Mouse (Mus musculus): ENCODE data around the gene Prcp. TPM values are rescaled to one million over a fixed set of nuclear protein-coding genes. Genes with fewer than 3 reads are reported as not detected.
"Not testable (repeated sequence)": the region's sequence is repeated elsewhere in the genome, so short reads cannot be mapped to it uniquely, and the experiment has no call there.

The Prcp gene
- polyA plus RNA-seq, 1 experiment from 2014 or later = 22.3 TPM

- Histone ChIP-seq H3K27ac (no peak overlapping the region), H3K9me3 (no peaks in the 10 kb centered on the region), H3K4me2 (replicated peaks) (no peak overlapping the region), H3K36me3 (no peaks in the 10 kb centered on the region), H3K9ac (no peak overlapping the region), H3K4me1 (replicated peaks) (no peaks in the 10 kb centered on the region), H3K4me3 (replicated peaks) (no peak overlapping the region), H3K27me3 (replicated peaks) (no peaks in the 10 kb centered on the region)
- no peak for ATAC-seq
- WGBS = 75% methylated on average over 5 of the region's 5 CpGs
These were observed 21.8 kb downstream of the Prcp start for GRCm38 (mm10) chr7:92896036-92896435.

- Histone ChIP-seq H3K36me3 (no peaks in the 10 kb centered on the region), H3K4me1 (replicated peaks) (no peaks in the 10 kb centered on the region), H3K27me3 (replicated peaks) (no peaks in the 10 kb centered on the region), H3K27ac (no peak overlapping the region), H3K4me2 (replicated peaks) (no peak overlapping the region), H3K9me3 (no peaks in the 10 kb centered on the region), H3K9ac (no peak overlapping the region), H3K4me3 (replicated peaks) (no peak overlapping the region)
- 45% methylated on average over 2 of the region's 2 CpGs for WGBS
- ATAC-seq = peak; percentile 82
These were observed 22.8 kb downstream of the Prcp start for GRCm38 (mm10) chr7:92897021-92897420.

GRCm38 (mm10) chr7:92903360-92904038 lies 29.2 kb downstream of the Prcp start:
- Histone ChIP-seq H3K27me3 (replicated peaks) (no peaks in the 10 kb centered on the region), H3K4me3 (replicated peaks) (no peak overlapping the region), H3K36me3 (no peaks in the 10 kb centered on the region), H3K4me1 (replicated peaks) (no peaks in the 10 kb centered on the region), H3K9ac (no peak overlapping the region), H3K9me3 (no peaks in the 10 kb centered on the region), H3K4me2 (replicated peaks) (no peak overlapping the region), H3K27ac (no peak overlapping the region)
- ATAC-seq = peak; percentile 96
- 53% methylated on average over 7 of the region's 7 CpGs for WGBS

- not testable (repeated sequence) for H3K36me3 ChIP-seq; H3K9ac ChIP-seq; H3K4me3 ChIP-seq (replicated peaks); ATAC-seq; H3K9me3 ChIP-seq; H3K4me1 ChIP-seq (replicated peaks); H3K4me2 ChIP-seq (replicated peaks); H3K27me3 ChIP-seq (replicated peaks); H3K27ac ChIP-seq
- WGBS = 51% methylated on average over 7 of the region's 7 CpGs
These were observed 30.0 kb downstream of the Prcp start for GRCm38 (mm10) chr7:92904285-92904684.

GRCm38 (mm10) chr7:92920172-92920856 lies 46.0 kb downstream of the Prcp start:
- H3K27ac ChIP-seq = no peak overlapping the region
- no peak for ATAC-seq
- no peak overlapping the region for H3K4me3 ChIP-seq (replicated peaks)
- no peak overlapping the region for H3K9ac ChIP-seq
- no peaks in the 10 kb centered on the region for H3K27me3 ChIP-seq (replicated peaks)
- no peaks in the 10 kb centered on the region for H3K9me3 ChIP-seq
- no peaks in the 10 kb centered on the region for H3K4me1 ChIP-seq (replicated peaks)
- no peak overlapping the region for H3K4me2 ChIP-seq (replicated peaks)
- 85% methylated on average over 6 of the region's 6 CpGs for WGBS
- no peaks in the 10 kb centered on the region for H3K36me3 ChIP-seq

GRCm38 (mm10) chr7:92920857-92921172 lies 46.5 kb downstream of the Prcp start:
- no peaks in the 10 kb centered on the region for H3K9me3 ChIP-seq

GRCm38 (mm10) chr7:92932792-92933191 lies 58.5 kb downstream of the Prcp start:
- no peak overlapping the region for H3K4me3 ChIP-seq (replicated peaks)
- 84% methylated on average over 8 of the region's 8 CpGs for WGBS
- ATAC-seq = no peak

More at GRCm38 (mm10) chr7:92920857-92921172, 46.5 kb downstream of the Prcp start:
- no peak overlapping the region for H3K4me3 ChIP-seq (replicated peaks)
- H3K27me3 ChIP-seq (replicated peaks) = no peaks in the 10 kb centered on the region
- no peak for ATAC-seq
- H3K4me1 ChIP-seq (replicated peaks) = no peaks in the 10 kb centered on the region
- H3K27ac ChIP-seq = no peak overlapping the region
- no peak overlapping the region for H3K9ac ChIP-seq
- no peaks in the 10 kb centered on the region for H3K36me3 ChIP-seq
- H3K4me2 ChIP-seq (replicated peaks) = no peak overlapping the region
- WGBS = 69% methylated on average over 2 of the region's 2 CpGs

GRCm38 (mm10) chr7:92933308-92933948 lies 59.2 kb downstream of the Prcp start:
- H3K4me3 ChIP-seq (replicated peaks); ATAC-seq: not testable (repeated sequence)

More at GRCm38 (mm10) chr7:92932792-92933191, 58.5 kb downstream of the Prcp start:
- Histone ChIP-seq H3K9me3 (no peaks in the 10 kb centered on the region), H3K36me3 (no peaks in the 10 kb centered on the region), H3K4me1 (replicated peaks) (no peaks in the 10 kb centered on the region), H3K9ac (no peak overlapping the region), H3K4me2 (replicated peaks) (no peak overlapping the region), H3K27me3 (replicated peaks) (no peaks in the 10 kb centered on the region), H3K27ac (no peak overlapping the region)

GRCm38 (mm10) chr7:92936747-92937146 lies 62.5 kb downstream of the Prcp start:
- ATAC-seq = no peak
- Histone ChIP-seq H3K27ac (no peak overlapping the region), H3K36me3 (no peaks in the 10 kb centered on the region), H3K9ac (no peak overlapping the region), H3K4me2 (replicated peaks) (no peak overlapping the region), H3K4me1 (replicated peaks) (no peaks in the 10 kb centered on the region), H3K27me3 (replicated peaks) (no peaks in the 10 kb centered on the region), H3K9me3 (no peaks in the 10 kb centered on the region), H3K4me3 (replicated peaks) (no peak overlapping the region)
- 51% methylated on average over 5 of the region's 5 CpGs for WGBS

More at GRCm38 (mm10) chr7:92933308-92933948, 59.2 kb downstream of the Prcp start:
- H3K27me3 ChIP-seq (replicated peaks); H3K4me2 ChIP-seq (replicated peaks); H3K9me3 ChIP-seq; H3K9ac ChIP-seq; H3K4me1 ChIP-seq (replicated peaks); H3K36me3 ChIP-seq; H3K27ac ChIP-seq: not testable (repeated sequence)
- WGBS = 61% methylated on average over 4 of the region's 4 CpGs

- H3K4me3 ChIP-seq (replicated peaks) = no peak overlapping the region
- no peak overlapping the region for H3K4me2 ChIP-seq (replicated peaks)
- H3K27ac ChIP-seq = no peak overlapping the region
- H3K9ac ChIP-seq = no peak overlapping the region; the same call in 1 of the 2 replicates
- ATAC-seq = no peak
- H3K36me3 ChIP-seq = no peaks in the 10 kb centered on the region
- no peaks in the 10 kb centered on the region for H3K27me3 ChIP-seq (replicated peaks)
- no peaks in the 10 kb centered on the region for H3K4me1 ChIP-seq (replicated peaks)
- WGBS = 25% methylated on average over 6 of the region's 6 CpGs
- H3K9me3 ChIP-seq = no peaks in the 10 kb centered on the region
These were observed 63.7 kb downstream of the Prcp start for GRCm38 (mm10) chr7:92937955-92938354.

GRCm38 (mm10) chr7:92939776-92940175 lies 65.5 kb downstream of the Prcp start:
- Histone ChIP-seq H3K27me3 (replicated peaks) (no peaks in the 10 kb centered on the region), H3K4me2 (replicated peaks) (no peak overlapping the region), H3K9me3 (no peaks in the 10 kb centered on the region), H3K9ac (no peak overlapping the region), H3K27ac (no peak overlapping the region), H3K4me3 (replicated peaks) (no peak overlapping the region), H3K4me1 (replicated peaks) (no peaks in the 10 kb centered on the region), H3K36me3 (no peaks in the 10 kb centered on the region)
- WGBS = 62% methylated on average over 5 of the region's 5 CpGs
- ATAC-seq = no peak

GRCm38 (mm10) chr7:92950775-92951174 lies 76.5 kb downstream of the Prcp start:
- H3K4me3 ChIP-seq (replicated peaks) = no peak overlapping the region
- H3K27me3 ChIP-seq (replicated peaks) = no peaks in the 10 kb centered on the region
- no peak overlapping the region for H3K27ac ChIP-seq
- WGBS = 77% methylated on average over 3 of the region's 3 CpGs
- no peak; the same call in 1 of the 2 replicates for ATAC-seq
- H3K4me2 ChIP-seq (replicated peaks) = no peak overlapping the region
- H3K9ac ChIP-seq = no peak overlapping the region
- H3K36me3 ChIP-seq = no peaks in the 10 kb centered on the region
- no peaks in the 10 kb centered on the region for H3K9me3 ChIP-seq
- H3K4me1 ChIP-seq (replicated peaks) = no peaks in the 10 kb centered on the region
